Mouse (Mus musculus): ENCODE data around the gene Ifi203. TPM values are rescaled to one million over a fixed set of nuclear protein-coding genes. Genes with fewer than 3 reads are reported as not detected.
"Not testable (repeated sequence)": the region's sequence is repeated elsewhere in the genome, so short reads cannot be mapped to it uniquely, and the experiment has no call there.

The Ifi203 gene
- polyA plus RNA-seq, 2 experiments from 2014 or later = 295 to 386 TPM

DNA sequence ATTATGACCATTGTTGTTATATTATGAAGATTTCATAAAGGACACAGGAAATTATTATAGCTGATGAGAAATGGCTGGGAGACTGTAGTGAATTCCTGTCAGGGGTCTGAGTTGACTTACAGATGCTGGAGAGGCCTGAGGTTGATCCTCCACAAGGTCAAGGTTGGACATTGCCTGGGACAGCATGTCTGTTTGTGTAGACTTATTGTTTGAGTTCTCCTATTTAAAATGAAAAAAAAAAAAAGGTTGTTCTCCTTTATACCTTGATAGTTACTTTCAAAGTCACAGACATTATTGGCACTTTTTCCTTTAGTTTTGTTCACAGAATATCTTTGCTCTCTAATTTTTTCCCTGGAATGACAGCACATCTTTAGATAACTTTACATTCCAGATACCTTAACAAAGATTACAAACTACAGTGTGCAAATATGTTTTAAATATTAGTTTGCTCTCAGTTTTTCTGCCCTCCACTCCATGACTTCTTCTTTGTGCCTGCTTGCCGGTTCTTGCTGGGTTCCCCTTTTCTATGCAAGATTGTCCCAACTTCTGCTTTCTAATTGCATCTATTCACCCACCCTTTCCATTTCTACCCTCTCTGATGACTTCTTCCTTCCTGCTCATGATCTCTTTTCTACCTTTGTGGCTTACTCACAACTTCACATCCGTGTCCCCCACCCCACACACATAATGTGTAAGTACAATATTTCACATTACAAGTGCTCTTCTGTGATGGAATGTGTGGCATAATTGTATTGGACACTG lies 55.3 kb downstream of the Ifi203 start:
- ATAC-seq = not testable (repeated sequence)

DNA sequence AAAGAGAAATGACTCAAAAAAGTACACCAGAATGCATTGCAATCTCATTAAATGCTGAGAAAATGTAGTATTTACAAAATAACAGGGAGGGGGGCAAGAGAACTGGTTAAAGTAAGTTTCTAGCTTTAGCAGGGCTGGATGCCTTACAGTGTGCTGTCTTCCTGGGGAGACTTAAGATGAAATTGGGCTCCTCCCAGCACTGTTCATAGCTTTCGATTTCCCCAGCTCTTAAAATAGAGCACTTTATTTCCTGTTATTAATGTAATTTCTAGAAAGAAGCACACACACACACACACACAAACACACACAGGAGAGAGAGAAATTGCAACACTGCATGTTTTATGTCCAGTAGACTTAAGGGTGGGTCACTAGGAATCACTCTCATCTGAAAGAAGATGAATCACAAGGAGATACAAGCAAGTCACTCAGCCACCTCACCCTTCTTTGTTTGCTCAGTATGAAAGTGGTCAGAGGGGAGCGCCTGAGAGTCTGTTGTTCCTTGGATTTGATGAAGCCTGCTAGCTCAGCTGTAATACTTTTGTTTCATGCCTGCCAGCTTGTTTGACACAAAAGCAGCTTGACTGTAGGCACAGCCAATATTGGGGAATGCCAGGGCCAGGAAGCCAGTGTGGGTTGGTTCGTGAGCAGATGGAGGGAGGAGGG lies 62.3 kb downstream of the Ifi203 start:
- ATAC-seq = peak; percentile 73

DNA sequence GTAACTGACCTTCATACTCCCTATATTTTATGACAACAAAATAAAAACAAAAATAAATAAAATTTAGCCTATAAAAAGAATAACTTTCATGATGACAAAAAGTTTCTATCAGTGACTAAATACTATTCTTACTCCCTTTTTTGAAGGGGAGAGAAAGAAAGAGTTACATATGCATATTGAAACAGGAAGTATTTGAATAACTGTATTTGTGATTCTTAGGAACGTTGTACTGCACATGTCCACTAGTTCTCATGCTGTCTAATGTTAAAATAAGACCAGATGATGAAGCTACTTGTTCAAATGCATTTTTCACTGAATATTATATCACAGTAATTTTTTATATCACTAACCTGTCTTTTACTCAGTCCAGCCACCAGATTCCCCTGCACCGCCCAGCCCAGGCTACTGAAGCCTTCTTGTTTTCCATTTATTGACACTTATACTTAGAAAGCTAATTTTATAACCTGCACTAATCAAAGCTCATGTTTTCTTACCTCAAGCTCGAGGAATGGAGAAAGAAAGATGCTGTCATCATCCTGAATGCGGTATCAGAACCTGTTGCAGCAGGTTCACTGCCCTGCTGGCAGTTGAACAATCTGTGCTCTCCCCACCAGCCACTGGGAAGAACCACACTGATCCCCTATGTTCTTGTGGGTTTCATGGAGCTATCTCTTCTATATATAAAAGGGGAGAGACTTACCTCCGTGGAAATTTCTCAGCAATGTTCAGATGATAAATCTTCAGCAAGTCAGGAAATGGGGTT lies 63.1 kb downstream of the Ifi203 start:
- peak; percentile 25 for ATAC-seq

DNA sequence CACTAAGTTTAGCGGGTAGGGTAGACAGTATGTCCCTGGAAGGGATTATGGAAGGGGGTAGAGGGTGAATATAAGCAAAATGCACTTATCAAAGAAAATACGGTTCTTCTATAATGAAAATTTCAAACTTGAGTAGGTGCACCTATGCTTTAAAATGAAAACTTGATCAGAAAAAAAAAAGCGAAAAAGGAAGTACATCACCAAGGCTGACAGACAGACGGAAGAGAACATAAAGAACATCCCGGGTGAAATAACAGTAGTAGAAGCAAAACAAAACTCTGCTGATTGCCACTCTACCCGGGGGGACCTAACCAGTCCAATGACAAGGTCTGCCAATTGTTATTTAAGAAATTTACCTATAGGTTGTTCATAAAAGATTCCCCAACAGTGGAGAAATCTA lies 64.2 kb downstream of the Ifi203 start:
- ATAC-seq = peak; percentile 41

DNA sequence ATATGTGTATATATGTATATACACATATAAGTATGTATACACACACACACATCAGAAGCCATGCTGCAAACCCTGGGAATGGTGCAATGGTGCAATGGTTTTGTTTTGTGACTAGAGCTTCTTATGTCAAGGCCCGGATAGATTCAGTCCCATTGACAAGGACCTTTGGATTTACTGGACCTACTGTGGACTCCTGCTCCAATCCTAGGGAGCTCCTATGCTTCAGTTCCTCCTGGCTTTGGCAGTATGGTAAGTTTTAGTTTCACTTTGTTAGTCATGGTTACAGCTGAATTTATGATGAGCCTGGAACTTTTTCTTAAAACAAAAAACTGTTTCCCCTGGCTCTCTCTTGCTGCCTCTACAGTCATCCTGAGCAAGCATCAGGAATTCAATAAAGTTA lies 65.3 kb downstream of the Ifi203 start:
- ATAC-seq = not testable (repeated sequence)

Other genes with a start within 250 kb of the Ifi203 start
- gene Ifi207, start 200.9 kb downstream of the Ifi203 start, polyA plus RNA-seq (2017; shearing (Covaris generic)) = under 1 TPM; 0.13 to 0.27 TPM
- 1 to 10 TPM; 1.0 to 1.1 TPM for gene Ifi204, start 175.7 kb downstream of the Ifi203 start, polyA plus RNA-seq (2017; shearing (Covaris generic))
- 1 to 10 TPM; 3.1 to 3.2 TPM for gene Ifi211, start 29.6 kb downstream of the Ifi203 start, polyA plus RNA-seq (2017; shearing (Covaris generic))
- 100 to 1,000 TPM; 388 to 517 TPM for gene Mndal, start 181 bp downstream of the Ifi203 start, polyA plus RNA-seq (2017; shearing (Covaris generic))
- not detected for gene Ifi202b, start 40.1 kb upstream of the Ifi203 start, polyA plus RNA-seq (2017; shearing (Covaris generic))
- gene Ifi205, start 89.1 kb upstream of the Ifi203 start, polyA plus RNA-seq (2017; shearing (Covaris generic)) = not detected
- gene Olfr433, start 98.0 kb upstream of the Ifi203 start, polyA plus RNA-seq (2017; shearing (Covaris generic)) = under 1 TPM in 1 of 2 experiments, not detected in 1; 0.15 TPM
- gene Olfr432, start 106.5 kb upstream of the Ifi203 start, polyA plus RNA-seq (2017; shearing (Covaris generic)) = not detected
- gene Olfr430, start 123.9 kb upstream of the Ifi203 start, polyA plus RNA-seq (2017; shearing (Covaris generic)) = not detected
- not detected for gene Olfr429, start 141.7 kb upstream of the Ifi203 start, polyA plus RNA-seq (2017; shearing (Covaris generic))
- gene Olfr427, start 154.2 kb upstream of the Ifi203 start, polyA plus RNA-seq (2017; shearing (Covaris generic)) = not detected
- gene Olfr231, start 178.5 kb upstream of the Ifi203 start, polyA plus RNA-seq (2017; shearing (Covaris generic)) = not detected
- gene Olfr424, start 188.8 kb upstream of the Ifi203 start, polyA plus RNA-seq (2017; shearing (Covaris generic)) = not detected
- not detected for gene Olfr420, start 213.0 kb upstream of the Ifi203 start, polyA plus RNA-seq (2017; shearing (Covaris generic))
- under 1 TPM in 1 of 2 experiments, not detected in 1; 0.19 TPM for gene Spta1, start 230.1 kb upstream of the Ifi203 start, polyA plus RNA-seq (2017; shearing (Covaris generic))